Mouse (Mus musculus): ENCODE data around the gene Rasl11b.
A peak's percentile ranks its signal among the peaks of the same experiment; 100 is the strongest.

Rasl11b gene

DNA sequence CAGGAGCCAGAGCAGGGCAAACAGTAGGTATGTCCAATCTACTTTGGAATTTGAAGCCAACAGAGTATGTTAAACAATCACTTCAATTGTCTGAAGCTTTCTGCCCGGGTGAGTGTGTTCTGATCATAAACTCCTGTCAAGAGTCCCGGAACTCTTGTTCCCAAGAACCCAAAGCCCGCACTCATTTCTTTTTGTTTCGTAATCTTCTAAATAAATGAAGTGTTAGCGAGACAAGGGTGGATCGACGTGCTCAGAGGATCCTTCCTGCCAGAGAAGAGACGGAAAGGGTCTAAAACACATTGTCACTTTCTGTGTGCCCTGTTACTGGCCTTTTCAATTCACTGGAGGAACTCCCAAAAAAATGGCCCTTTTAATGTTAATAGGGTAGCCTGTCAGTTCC is 6.2 kb upstream of the Rasl11b start:
- no peak for DNase-seq

- DNase-seq, result no peak
Observed at GRCm38 (mm10) chr5:74189484-74190160, 5.5 kb upstream of the Rasl11b start.

GRCm38 (mm10) chr5:74190161-74190491 is 5.0 kb upstream of the Rasl11b start:
- peak; percentile 93 for DNase-seq

DNA sequence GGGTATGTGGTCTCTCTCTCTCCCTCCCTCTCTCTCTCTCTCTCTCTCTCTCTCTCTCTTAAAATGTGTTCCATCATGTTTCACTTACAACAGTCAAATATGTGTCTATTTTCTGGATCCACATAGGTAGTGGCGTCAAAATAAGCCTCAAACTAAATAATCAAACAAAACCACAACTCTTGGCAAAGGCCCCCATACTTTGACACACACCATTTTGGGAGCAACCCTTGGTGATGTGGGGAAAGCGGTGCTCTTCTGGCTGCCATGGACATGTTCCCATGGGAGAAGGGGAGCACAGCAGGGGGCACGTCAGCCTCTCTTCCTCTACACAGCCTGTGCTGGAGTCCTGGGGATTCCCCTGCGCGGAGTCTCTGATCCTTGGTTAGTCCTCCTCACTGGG is 4.2 kb upstream of the Rasl11b start:
- DNase-seq, result no peak

- no peak for DNase-seq
Observed at GRCm38 (mm10) chr5:74193008-74193407, 2.1 kb upstream of the Rasl11b start.

DNA sequence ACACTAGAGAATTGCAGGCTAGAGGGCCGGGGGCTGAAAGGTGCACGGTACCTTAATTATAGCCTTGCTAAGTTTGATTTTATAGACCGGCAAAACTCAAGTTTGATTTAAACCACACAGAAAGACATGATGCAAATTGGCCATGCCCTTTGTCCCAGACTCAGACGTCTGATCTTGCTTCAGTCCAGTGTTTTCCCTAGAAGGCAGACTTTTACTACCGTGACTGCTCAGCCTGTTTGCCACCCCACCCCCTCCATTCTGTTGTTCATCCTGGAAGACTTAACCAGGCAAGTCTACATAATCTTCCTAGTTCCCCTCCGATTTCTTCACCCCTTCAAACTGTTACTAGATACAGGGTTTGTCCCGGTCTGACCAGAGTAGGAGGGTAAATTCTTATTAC is 1.5 kb upstream of the Rasl11b start:
- no peak for DNase-seq

GRCm38 (mm10) chr5:74194027-74194840 is 852 bp upstream of the Rasl11b start:
- no peak for DNase-seq

DNA sequence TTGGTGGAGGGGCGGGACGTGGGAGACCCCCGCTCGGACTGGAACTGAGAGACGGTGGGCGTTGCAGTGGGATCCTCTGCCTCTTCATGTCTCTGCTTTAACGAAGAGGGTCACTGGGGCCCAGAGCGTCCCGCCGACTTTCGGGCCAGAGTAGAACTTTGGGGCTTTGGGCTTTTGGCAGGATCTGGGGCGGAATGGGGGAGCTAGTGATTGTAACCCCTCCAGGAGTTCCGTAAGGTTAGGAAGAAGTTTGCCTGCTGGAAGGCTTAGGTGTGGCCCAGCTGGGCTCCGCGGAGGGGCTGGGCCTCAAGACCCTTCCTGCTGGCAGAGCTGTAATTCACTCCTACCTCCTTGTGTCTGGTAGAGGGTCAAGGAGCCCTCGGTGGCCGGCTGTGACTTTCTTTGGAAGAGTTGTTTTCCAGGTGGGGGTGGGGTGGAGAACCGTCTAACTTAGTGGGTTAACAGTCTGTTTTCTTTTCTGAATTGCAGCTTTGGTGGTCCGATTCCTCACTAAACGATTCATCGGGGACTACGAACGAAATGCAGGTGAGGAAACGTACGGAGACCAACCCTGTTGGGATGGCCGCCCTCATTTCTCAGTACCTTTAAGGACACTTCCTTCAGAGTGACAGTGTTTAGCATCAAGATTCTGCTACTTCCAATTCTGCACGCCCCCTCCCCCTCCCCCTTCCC is 674 bp downstream of the Rasl11b start:
- no peak for DNase-seq

DNA sequence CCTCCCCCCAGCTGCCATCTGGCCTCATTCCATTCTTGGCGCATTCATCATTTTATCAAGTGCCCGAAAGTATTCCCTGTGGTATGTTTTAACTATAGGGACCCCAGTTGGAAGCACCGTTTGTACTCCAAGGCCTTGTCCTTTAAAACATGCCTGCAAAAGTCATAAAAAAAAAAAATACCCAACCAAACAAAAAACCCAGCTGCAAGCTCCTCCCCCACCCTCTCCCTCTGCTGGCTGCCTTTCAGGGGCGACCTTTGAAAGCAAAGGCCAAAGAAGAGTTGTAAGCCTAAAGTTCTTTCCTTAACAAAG is 1.2 kb downstream of the Rasl11b start:
- DNase-seq, result peak; percentile 90

GRCm38 (mm10) chr5:74197541-74198330 is 2.6 kb downstream of the Rasl11b start:
- peak; percentile 91 for DNase-seq

DNA sequence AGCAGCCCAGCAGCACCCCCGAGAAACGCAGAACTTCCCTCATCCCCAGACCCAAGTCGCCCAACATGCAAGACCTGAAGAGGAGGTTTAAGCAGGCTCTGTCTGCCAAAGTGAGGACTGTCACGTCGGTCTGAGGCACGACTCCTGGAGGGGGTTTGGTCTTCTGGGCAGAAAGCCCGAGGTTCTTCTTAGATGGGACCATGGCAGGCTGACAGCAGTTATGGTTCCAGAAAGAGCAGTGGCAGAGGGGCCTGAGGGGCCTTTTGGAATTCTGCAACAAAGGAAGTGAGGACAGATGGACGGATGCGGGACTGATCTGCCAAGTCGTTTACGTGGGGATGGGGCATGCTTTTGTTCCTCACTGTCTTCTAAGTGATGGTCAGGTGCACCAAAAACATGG is 3.4 kb downstream of the Rasl11b start:
- DNase-seq, result peak; percentile 86

DNA sequence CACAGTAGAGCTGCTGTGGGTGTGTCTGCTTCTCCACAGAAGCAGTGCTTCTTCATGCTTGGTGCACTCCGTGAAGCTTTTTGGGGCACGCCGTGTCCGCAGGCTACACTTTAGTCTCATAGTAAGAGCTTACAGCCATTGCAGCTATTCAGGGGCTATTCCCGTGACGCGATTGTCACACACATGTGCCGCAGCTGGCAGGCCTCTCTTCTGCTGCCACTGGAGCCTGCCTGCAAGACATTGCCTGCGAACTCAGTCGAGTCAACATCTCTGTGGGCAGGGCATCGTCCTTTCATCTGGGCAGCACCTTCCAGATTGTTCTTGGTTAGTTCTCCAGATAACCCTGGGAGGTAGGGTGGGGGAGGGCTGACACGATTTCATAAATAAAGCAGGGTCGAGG is 4.7 kb downstream of the Rasl11b start:
- peak; percentile 92 for DNase-seq

- no peak for DNase-seq
Observed at GRCm38 (mm10) chr5:74200481-74200880, 5.4 kb downstream of the Rasl11b start.

DNA sequence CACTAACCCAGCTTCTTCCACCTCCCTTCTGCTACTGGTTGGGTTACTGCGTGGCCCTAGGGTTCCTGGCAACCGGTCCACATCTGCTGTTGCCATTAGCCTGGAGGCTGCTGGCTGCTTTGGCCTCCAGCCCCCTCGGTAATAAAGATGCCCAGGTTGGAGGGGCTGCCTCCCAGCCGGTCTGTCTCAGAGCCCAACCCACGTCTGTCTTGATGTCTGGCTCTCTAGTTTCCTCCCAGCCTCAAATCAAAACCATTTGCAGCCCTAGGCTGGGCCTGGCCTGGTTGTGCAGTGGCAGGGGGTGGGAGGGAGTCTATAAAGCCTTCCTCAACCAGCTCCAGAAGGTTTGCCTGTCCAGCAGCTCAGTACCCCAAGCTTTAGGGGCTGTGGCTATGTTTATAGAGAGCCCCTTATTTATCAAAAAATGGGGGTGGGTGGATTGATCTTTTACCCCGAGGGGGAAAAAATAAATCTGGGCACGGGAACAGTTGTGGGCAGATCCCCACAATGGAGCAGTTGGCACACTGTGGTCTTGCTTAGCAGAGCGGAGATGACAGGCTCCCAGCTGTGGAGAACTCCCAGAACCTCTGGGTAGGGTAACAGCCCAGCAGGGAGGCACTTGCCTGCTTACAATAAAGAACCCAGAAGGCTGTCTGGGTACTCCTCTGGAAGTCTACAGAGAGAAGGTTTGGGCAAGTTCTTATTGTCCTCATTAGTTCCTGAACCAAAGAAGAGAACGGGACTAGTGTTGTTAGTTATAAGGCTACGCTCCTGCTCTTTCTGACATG is 6.7 kb downstream of the Rasl11b start:
- no peak for DNase-seq

DNA sequence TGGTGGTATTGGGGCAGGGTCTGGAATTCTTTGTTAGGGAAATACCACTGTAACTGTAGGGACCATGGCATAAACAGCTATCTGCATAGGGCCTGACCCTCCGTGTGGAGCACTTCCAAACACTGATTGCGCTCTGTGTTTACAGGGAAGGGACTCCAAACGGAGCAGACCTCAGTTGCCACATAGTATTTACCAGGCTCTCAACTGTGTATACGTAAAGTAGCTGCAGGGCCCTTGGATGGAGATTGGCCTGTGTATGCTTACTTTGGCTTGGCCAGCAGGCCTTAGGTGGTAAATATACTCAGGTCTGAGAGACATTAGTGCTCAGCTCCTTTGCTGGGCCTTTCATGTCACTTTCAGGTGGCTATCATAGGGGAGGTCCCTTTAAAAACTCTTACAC is 7.4 kb downstream of the Rasl11b start:
- no peak for DNase-seq

DNA sequence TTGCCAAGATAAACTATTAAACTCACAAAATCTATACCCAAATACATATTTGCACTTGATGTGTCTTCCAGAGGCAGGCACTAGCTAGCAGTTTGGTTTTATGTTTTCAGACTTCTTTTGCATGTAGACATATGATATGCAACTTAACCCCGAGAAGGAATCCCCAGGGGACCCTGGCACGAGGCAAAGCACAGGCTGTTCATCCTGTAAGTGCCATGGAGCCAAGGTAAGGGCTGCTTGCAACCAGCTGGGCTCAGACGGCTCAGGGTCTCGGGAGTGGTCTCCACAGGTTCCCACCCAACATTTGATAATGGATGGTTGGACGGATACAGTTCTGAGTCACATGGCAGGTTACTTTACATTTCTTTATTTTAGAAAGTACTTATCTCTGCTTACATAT is 9.4 kb downstream of the Rasl11b start:
- no peak for DNase-seq

- DNase-seq, result no peak
Observed at GRCm38 (mm10) chr5:74205509-74205908, 10.4 kb downstream of the Rasl11b start.

DNA sequence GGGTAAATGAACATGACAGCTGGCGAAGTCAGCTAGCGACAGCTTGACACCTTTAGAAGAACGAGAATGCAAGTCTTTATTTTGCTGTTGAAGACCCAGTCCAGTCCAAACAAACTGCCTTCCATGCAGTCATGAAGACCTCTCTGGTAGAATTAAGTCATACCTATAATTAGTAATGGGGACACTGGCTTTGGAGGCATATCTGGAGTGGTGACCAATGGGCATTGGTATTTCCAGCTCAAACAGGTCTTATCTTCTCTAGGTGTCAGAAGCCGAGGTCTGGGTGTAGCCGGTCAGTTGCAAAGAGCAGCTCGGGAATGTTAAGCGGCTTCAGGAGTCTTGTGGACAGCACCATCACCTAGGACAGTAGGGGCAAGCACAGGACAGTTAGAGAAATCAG is 11.0 kb downstream of the Rasl11b start:
- DNase-seq, result peak; percentile 97

DNA sequence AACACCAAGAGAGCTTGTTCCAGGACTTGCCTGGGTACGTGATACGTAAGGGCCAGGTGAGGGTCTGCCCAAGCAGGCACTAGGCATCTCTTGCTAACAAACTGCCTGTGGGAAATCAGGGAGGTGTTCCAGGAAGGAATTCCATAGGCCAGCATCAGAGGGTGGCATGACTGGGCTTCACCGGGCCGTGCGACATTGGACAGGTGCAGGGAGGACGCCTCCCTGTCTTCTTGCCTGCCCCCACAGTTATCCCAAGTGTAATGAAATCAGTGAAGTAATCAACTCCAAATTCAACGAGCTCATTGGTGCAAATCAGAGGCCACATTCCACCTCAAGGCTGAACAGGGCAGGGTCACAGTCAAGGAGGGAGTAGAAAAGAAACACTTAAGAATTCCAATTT is 11.6 kb downstream of the Rasl11b start:
- no peak for DNase-seq

DNA sequence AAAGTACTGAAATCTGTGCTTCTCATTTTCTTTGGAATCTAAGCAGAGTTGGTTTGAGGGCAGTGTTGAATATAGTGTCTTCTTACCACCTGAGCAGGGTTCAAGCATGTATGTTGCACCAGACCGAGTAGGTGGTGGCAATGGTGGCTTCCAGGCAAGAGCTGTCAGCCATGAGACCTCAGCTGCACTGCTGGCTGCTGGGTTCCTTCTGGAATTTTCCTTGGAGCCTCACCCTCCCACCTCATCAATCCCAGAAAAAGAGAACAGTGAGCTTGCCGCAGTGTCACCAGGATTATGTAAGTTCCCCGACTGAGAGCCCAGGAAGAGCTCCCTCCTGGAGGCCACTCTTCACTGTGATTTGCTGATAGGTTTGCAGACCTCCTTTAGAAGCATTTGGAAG is 12.1 kb downstream of the Rasl11b start:
- DNase-seq, result no peak

GRCm38 (mm10) chr5:74208438-74208837 is 13.4 kb downstream of the Rasl11b start:
- no peak for DNase-seq

DNA sequence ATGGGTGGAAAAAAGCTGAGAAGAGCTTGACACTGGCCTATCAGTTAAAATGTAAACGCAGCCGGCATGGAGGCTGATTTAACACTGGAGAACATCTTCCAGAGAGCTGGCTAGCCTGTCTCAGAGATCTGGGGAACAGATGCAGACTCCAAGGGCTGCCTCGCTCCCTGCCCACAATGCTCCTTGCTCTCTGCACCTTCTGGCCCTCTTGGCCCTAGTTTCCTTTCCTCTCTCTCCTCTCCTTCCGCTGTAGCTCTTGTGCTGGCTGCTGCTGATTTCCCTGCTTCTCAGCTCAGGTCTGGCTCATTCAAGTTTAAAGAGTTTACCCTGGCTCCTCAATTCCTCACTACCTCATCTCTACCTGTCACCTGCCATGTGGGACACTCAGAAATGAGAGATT is 14.6 kb downstream of the Rasl11b start:
- DNase-seq, result no peak

GRCm38 (mm10) chr5:74211346-74211745 is 16.3 kb downstream of the Rasl11b start:
- peak; percentile 91 for DNase-seq
